Comparison of ENCODE assay signal across 20 mouse cellular contexts in genomic region chr11:4323481-4323880, GRCm38 (mm10).
DNase-seq lines count a peak whose midpoint lies in the region; ATAC-seq and TF ChIP-seq lines count a peak whose summit lies in the region.
"Had no signal": no experiment of that assay in that cellular context is flagged by ENCODE, and none has a peak within 500 bp of the region (broad histone marks: within the 10 kb centered on the region; RNA-seq: fewer than 3 reads in every experiment).

No protein-coding gene starts in this region.

- no peak overlapping the region for H3K27ac ChIP-seq in left cerebral cortex, adult 2 months
- H3K27ac ChIP-seq in kidney, embryonic 15.5 days: no peak overlapping the region
- H3K27ac ChIP-seq: embryonic facial prominence, embryonic 10.5 days; forebrain, embryonic 13.5 days; heart, embryonic 13.5 days; hindbrain, embryonic 12.5 days had no signal

- no peaks in the 10 kb centered on the region for H3K9me3 ChIP-seq in kidney, embryonic 15.5 days (replicated peaks)
- H3K9me3 ChIP-seq: embryonic facial prominence, embryonic 10.5 days; forebrain, embryonic 13.5 days; G1E; heart, embryonic 13.5 days; hindbrain, embryonic 12.5 days had no signal

- intact Hi-C loops in left cerebral cortex, postnatal 4 days (cut with DNase I): no loop called here
- intact Hi-C loops in left cerebral cortex, adult 2 months (cut with DNase I): no loop called here

- no peaks in the 10 kb centered on the region for H3K4me1 ChIP-seq in kidney, embryonic 15.5 days
- H3K4me1 ChIP-seq: forebrain, embryonic 13.5 days; heart, embryonic 13.5 days; hindbrain, embryonic 12.5 days had no signal

- TF ChIP-seq CTCF in left cerebral cortex, adult 2 months (IDR thresholded peaks at IDR 0.05): no peak

- H3K9ac ChIP-seq in kidney, embryonic 15.5 days: no peak overlapping the region
- H3K9ac ChIP-seq: forebrain, embryonic 13.5 days; forebrain, postnatal 0 days; heart, embryonic 13.5 days; hindbrain, embryonic 12.5 days had no signal

- H3K4me2 ChIP-seq in kidney, embryonic 15.5 days: no peak overlapping the region
- H3K4me2 ChIP-seq: forebrain, embryonic 13.5 days; heart, embryonic 13.5 days; hindbrain, embryonic 12.5 days had no signal

- 65% methylated on average over 11 of the region's 11 CpGs for WGBS in kidney, embryonic 15.5 days

- H3K4me3 ChIP-seq in left cerebral cortex, adult 2 months: no peak overlapping the region
- no peak overlapping the region for H3K4me3 ChIP-seq in kidney, embryonic 15.5 days (replicated peaks)
- H3K4me3 ChIP-seq: embryonic facial prominence, embryonic 10.5 days; forebrain, embryonic 13.5 days; heart, embryonic 13.5 days; hindbrain, embryonic 12.5 days had no signal

- ATAC-seq in kidney, embryonic 15.5 days (replicated peaks; ENCODE audit: low FRiP score): no peak
- ATAC-seq: forebrain, embryonic 13.5 days; forebrain, postnatal 0 days; hindbrain, embryonic 16.5 days; inflammation-experienced regulatory T-cells, adult 6 months; intestine, postnatal 0 days had no signal

- no peaks in the 10 kb centered on the region for H3K27me3 ChIP-seq in kidney, embryonic 15.5 days
- H3K27me3 ChIP-seq: forebrain, embryonic 13.5 days; heart, embryonic 13.5 days; hindbrain, embryonic 12.5 days had no signal

- H3K36me3 ChIP-seq in kidney, embryonic 15.5 days: no peaks in the 10 kb centered on the region
- H3K36me3 ChIP-seq: embryonic facial prominence, embryonic 10.5 days; G1E; heart, embryonic 13.5 days; hindbrain, embryonic 12.5 days had no signal

- peak; percentile 54 for DNase-seq in left cerebral cortex, postnatal 4 days
- no peak for DNase-seq in left cerebral cortex, adult 2 months (ENCODE audit: extremely low spot score in 1 of 2, low spot score in 2 of 2)
- peak; percentile 67 to 78 for DNase-seq in cerebellum, adult 18-20 months
- DNase-seq in cerebellum, adult 9-10 months: peak; percentile 78
- peak; percentile 73 to 80 for DNase-seq in cerebellum, postnatal 25 days
- DNase-seq in kidney, adult 18-20 months: no peak
- DNase-seq in embryo, embryonic 9.5 days (ENCODE audit: extremely low spot score): no peak
- DNase-seq: adrenal gland, postnatal 10 days; forebrain, postnatal 0 days; gastrocnemius, postnatal 14 days; heart, postnatal 36 days had no signal

Comparison
In these comparisons a context has a peak if more than half of its experiments do, and no peak if none do; other contexts are left out.
1. DNase-seq: peak in left cerebral cortex, postnatal 4 days (single experiment), cerebellum, adult 18-20 months (2 of 2), cerebellum, adult 9-10 months (single experiment) and cerebellum, postnatal 25 days (2 of 2); none in left cerebral cortex, adult 2 months (0 of 2), kidney, adult 18-20 months (single experiment) and embryo, embryonic 9.5 days (single experiment).